Mouse (Mus musculus) frontal cortex, adult 2 months (tissue): ENCODE results near the gene Mrpl12. TPM values are rescaled to one million over a fixed set of nuclear protein-coding genes. Genes with fewer than 3 reads are reported as not detected.
"Not testable (repeated sequence)": the region's sequence is repeated elsewhere in the genome, so short reads cannot be mapped to it uniquely, and the experiment has no call there.

Experiments used
- DNase-seq, 2 experiments: peaks; one replicate each; pipeline ENCODE4 v3.0.0; 2022; ENCODE audit warnings: low spot score in 1 of 2; ENCODE audit errors: extremely low spot score in 1 of 2
- polyA plus RNA-seq: library from polyadenylated mRNA; depleted of rRNA; stranded (reverse); fragments of >200 nt; gene quantifications from 2 replicates; pipeline ENCODE4 v1.2.3, GENCODE M21; 2012

Mrpl12 gene
- polyA plus RNA-seq, 1 experiment: 94.2 TPM

- no peak for DNase-seq
These were observed 21.2 kb downstream of the Mrpl12 start for GRCm38 (mm10) chr11:120505661-120506060.

GRCm38 (mm10) chr11:120506899-120507298, 22.5 kb downstream of the Mrpl12 start:
- no peak for DNase-seq

DNA sequence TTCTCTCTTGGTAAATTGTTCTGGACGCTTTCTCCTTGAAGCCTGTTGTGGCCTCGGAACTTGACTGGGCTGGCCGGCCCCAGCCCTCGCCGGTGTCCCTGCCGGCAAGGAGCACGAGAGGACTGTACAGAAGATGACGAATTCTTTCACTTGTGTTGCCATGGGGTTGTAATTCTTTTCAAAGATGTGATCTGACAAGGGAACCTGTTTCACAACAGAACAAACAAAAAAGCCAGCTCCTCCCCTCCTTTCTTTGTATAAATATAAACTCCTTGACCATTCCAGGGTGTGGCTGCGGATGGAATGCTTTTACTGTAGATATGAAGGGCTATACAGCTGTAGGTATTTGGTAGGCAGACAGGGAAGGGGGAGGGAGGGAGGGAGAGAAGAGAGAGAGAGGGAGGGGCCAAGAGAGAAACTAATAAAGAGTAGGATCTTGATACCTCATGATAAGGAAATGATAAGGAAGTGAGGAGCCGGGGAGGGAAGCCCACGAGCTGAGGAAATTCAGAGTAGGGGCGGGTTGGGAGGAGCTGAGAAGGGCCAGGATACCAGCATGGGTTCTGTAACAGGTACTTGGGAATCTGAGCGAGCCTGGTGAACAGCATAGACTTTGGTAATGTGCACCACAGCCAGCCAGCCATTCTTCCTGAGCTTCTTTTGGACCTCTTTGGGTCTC, 23.3 kb downstream of the Mrpl12 start:
- no peak for DNase-seq

GRCm38 (mm10) chr11:120508290-120508870, 24.0 kb downstream of the Mrpl12 start:
- no peak for DNase-seq

DNA sequence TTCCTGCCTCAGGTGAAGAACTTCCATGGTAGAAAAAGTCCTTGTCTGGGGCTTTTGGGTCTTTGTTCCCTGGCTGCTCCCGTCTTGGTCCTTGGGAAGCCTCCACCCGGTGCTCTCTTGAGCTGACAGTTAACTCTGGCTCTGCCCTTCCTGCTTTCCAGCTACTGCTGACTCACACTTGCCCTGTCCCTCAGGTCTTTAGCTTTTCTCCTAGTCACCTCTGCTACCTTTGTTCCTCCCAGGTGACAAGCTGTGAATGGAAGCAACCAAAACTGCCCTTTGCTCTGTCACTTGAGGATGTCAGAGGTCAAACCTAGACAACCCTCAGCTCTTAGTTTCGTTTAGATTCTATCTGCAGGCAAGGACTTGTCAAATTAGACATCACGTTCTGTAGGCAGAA, 25.5 kb downstream of the Mrpl12 start:
- DNase-seq: no peak

GRCm38 (mm10) chr11:120510375-120511030, 26.1 kb downstream of the Mrpl12 start:
- DNase-seq: no peak

GRCm38 (mm10) chr11:120512790-120513453, 28.5 kb downstream of the Mrpl12 start:
- no peak for DNase-seq

- DNase-seq: not testable (repeated sequence)
These were observed 29.8 kb downstream of the Mrpl12 start for GRCm38 (mm10) chr11:120514262-120514661.

DNA sequence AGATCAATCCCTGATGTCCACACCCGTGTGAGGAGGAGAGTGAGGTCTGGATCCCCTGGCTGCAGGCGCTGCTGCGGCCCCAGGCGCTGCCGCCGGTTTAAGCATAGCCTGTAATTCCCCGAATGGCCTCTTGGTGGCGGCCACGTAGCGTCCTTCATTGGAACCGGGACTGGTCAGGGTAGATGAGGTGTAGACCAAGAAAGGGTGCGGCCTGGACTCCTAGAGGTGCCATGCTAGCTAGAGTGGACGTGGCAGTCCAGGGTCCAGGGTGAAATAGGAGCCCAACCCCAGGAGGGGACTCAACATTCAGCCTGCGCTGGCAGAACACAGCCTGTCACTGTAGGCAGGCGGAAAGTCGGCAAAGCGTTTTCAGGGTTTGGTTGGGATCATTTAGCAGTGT, 31.2 kb downstream of the Mrpl12 start:
- peak; percentile 36 to 94 for DNase-seq

DNA sequence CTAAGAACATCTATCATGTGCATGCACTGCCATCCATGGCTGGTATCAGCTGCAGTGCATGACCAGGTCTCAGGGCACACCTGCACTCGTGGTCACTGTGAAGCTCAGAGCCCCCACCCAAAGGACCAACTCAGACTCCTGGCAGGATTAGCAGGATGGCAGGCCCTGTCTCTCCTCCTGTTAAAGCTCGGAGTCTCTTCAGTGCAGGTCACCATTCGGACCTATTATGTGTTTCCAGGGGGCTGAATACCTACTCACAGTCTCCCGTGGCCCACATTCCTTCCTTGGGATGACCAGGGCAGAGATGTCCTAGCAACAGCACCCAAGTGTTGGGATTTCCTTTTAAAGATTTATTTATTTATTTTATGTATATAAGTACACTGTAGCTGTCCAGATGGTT, 32.7 kb downstream of the Mrpl12 start:
- no peak for DNase-seq

- DNase-seq: peak; percentile 85 to 91
These were observed 33.6 kb downstream of the Mrpl12 start for GRCm38 (mm10) chr11:120518027-120518426.

GRCm38 (mm10) chr11:120518558-120518957, 34.1 kb downstream of the Mrpl12 start:
- DNase-seq: no peak

DNA sequence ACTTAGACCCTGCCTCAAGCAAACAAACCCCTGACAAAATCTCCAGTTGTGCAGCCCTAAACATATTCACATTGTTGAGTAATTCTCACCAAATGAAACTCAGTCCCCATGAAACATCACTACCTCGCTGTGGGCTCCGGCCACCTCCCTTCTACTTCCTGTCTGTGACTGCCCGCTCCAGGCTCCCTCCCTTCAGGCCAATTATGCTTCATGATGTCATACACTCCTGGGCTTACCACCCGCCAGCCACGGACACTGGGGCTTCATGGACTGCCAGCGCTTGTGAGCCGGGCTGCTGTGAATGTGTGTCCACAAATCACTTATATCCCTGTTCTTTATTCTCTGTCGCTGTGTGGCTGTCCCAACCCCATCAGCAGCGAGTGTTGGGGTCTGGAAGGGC, 35.3 kb downstream of the Mrpl12 start:
- no peak for DNase-seq

- DNase-seq: no peak
These were observed 36.1 kb downstream of the Mrpl12 start for GRCm38 (mm10) chr11:120520498-120520897.

- DNase-seq: no peak
These were observed 36.6 kb downstream of the Mrpl12 start for GRCm38 (mm10) chr11:120520967-120521540.

- no peak for DNase-seq
These were observed 38.2 kb downstream of the Mrpl12 start for GRCm38 (mm10) chr11:120522581-120522980.

DNA sequence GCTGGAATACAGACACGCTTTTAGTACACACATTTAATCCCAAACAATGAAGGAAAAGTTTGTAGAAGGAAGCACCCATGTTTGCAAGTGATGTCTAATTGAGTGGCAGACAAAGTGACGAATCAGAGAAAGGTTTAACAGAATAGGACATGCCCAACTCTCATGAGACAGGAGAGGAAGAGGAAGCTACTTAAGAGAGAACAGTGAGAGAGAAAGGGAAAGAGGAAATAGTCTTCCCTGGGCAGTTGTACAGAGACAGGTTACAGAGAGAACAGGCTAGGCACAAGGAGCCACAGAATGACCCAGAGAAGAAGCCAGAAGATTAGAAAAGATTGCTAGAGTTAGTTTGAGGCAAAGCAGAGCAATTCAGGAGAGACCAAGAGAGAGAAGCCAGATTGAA, 41.5 kb downstream of the Mrpl12 start:
- DNase-seq: no peak

- DNase-seq: no peak
These were observed 43.4 kb downstream of the Mrpl12 start for GRCm38 (mm10) chr11:120527690-120528354.

GRCm38 (mm10) chr11:120528903-120529302, 44.5 kb downstream of the Mrpl12 start:
- no peak for DNase-seq
